ENCODE assay signal across 12 mouse cellular contexts in genomic region chr1:146231487-146232466, GRCm38 (mm10).
DNase-seq lines count a peak whose midpoint lies in the region; ATAC-seq lines count a peak whose summit lies in the region.
"Had no signal": no experiment of that assay in that cellular context is flagged by ENCODE, and none has a peak within 500 bp of the region (broad histone marks: within the 10 kb centered on the region; RNA-seq: fewer than 3 reads in every experiment).

No protein-coding gene starts in this region.

- H3K27ac ChIP-seq in intestine, embryonic 16.5 days (ENCODE audit: low read length): no peak overlapping the region
- H3K27ac ChIP-seq: limb, embryonic 12.5 days; lung, embryonic 15.5 days had no signal

- H3K9ac ChIP-seq in intestine, embryonic 16.5 days (ENCODE audit: low read depth, low read length): no peak overlapping the region
- H3K9ac ChIP-seq: limb, embryonic 12.5 days; lung, embryonic 15.5 days had no signal

- no peaks in the 10 kb centered on the region for H3K4me1 ChIP-seq in intestine, embryonic 16.5 days (ENCODE audit: control insufficient read depth, insufficient read depth, low read length)
- H3K4me1 ChIP-seq: limb, embryonic 12.5 days; lung, embryonic 15.5 days had no signal

- ATAC-seq in granulocyte monocyte progenitor cell, adult 5-6 weeks (replicated peaks; ENCODE audit: poor library complexity, severe bottlenecking): 0 out of 2 replicates have a peak, but pooled peaks have one; percentile 42
- ATAC-seq in intestine, embryonic 16.5 days: no peak

- H3K27me3 ChIP-seq in intestine, embryonic 16.5 days (replicated peaks; ENCODE audit: control insufficient read depth, insufficient read depth, low read length): no peaks in the 10 kb centered on the region
- H3K27me3 ChIP-seq: limb, embryonic 12.5 days; lung, embryonic 15.5 days had no signal

- 83% methylated on average over 7 of the region's 7 CpGs for WGBS in intestine, embryonic 16.5 days

- DNase-seq in frontal cortex, adult 2 months (ENCODE audit: extremely low spot score in 1 of 2, low spot score in 1 of 2): peak; percentile 28 to 74
- no peak for DNase-seq in frontal cortex, postnatal 14 days (ENCODE audit: low spot score in 2 of 2)
- peak; percentile 7 to 17 for DNase-seq in left cerebral cortex, postnatal 10 days (ENCODE audit: extremely low spot score in 1 of 2, low spot score in 2 of 2)
- peak; percentile 73 for DNase-seq in telencephalon, adult 2 months (ENCODE audit: low read depth, low spot score)
- DNase-seq in liver: no peak
- DNase-seq in heart, adult 11 months: no peak
- DNase-seq: adrenal gland, adult 2 months; kidney, adult 11 months had no signal

- intact Hi-C loops in left cerebral cortex, postnatal 10 days (cut with DNase I): no loop called here

- H3K4me3 ChIP-seq in intestine, embryonic 16.5 days (ENCODE audit: low read length): no peak overlapping the region
- H3K4me3 ChIP-seq: limb, embryonic 12.5 days; lung, embryonic 15.5 days had no signal

- no peaks in the 10 kb centered on the region for H3K9me3 ChIP-seq in intestine, embryonic 16.5 days (ENCODE audit: control insufficient read depth, low read length)
- H3K9me3 ChIP-seq: limb, embryonic 12.5 days; lung, embryonic 15.5 days had no signal

- H3K36me3 ChIP-seq in intestine, embryonic 16.5 days (ENCODE audit: control insufficient read depth, insufficient read depth, low read length): no peaks in the 10 kb centered on the region
- H3K36me3 ChIP-seq: limb, embryonic 12.5 days; lung, embryonic 15.5 days had no signal

- no peak overlapping the region for H3K4me2 ChIP-seq in intestine, embryonic 16.5 days (ENCODE audit: low read depth, low read length)
- H3K4me2 ChIP-seq: limb, embryonic 12.5 days; lung, embryonic 15.5 days had no signal

Comparison
In these comparisons a context has a peak if more than half of its experiments do, and no peak if none do; other contexts are left out.
1. DNase-seq: peak in frontal cortex, adult 2 months (2 of 2), left cerebral cortex, postnatal 10 days (2 of 2) and telencephalon, adult 2 months (single experiment); none in frontal cortex, postnatal 14 days (0 of 2), liver (single experiment) and heart, adult 11 months (single experiment).